Mouse (Mus musculus) duodenum, adult 2 months (tissue): ENCODE data around the gene Fat1. TPM values are rescaled to one million over a fixed set of nuclear protein-coding genes. Genes with fewer than 3 reads are reported as not detected.

ENCODE experiments used
- polyA plus RNA-seq: library from polyadenylated mRNA; depleted of rRNA; stranded (reverse); fragments of >200 nt; gene quantifications from 2 replicates; pipeline ENCODE4 v1.2.3, GENCODE M21; 2012; ENCODE audit warnings: low replicate concordance; rRNA removed

The Fat1 gene
- polyA plus RNA-seq: 31.0 and 31.6 TPM in 2 replicates

GRCm38 (mm10) chr8:44934850-44935497 lies at the start of gene Fat1:
TSS of gene Fat1 (plus strand) at chr8:44935447.

DNA sequence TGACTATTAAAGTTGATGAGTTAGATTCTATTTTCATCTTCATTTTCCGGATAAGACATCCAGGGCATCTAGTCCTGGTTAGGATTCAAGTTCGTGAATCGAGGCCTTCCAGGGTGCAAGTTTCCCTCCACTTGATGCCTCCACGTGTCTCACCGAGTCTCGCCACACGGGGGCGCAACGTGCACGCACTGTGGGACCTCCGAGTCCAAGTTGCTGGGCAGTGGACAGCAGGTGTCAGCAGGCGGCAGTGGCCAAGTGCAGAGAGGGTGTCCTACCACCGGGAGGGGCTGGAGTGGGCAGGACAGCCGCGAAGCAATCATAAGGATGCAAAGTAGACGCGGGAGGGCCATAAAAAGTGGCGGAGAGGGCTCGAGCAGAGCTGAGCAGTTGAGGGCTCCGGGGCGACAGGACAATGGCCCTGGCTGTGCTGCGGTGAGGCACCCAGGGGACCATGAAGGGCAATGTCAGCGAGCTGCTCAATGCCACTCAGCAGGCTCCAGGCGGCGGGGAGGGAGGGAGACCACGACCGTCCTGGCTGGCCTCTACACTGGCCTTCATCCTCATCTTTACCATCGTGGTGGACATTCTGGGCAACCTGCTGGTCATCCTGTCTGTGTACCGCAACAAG lies 133.6 kb downstream of the Fat1 start, which contains the start of gene Mtnr1a:
Mtnr1a (plus strand) TSS at position 379 of the 628 bp plus-strand sequence.

Other genes starting within 250 kb of the Fat1 start
- gene Mtnr1a, start 133.7 kb downstream of the Fat1 start, polyA plus RNA-seq: 0.19 and 0.29 TPM in 2 replicates